Mouse (Mus musculus) cerebellum, adult 2 months (tissue): ENCODE results near the gene Dusp9.

ENCODE experiments used
- CTCF ChIP-seq: fragments of 200-500 bp; IDR thresholded peaks from 2 replicates; pipeline ENCODE4 v1.5.1; 2011; ENCODE audit warnings: low read depth, mild to moderate bottlenecking, control low read depth, low read length, moderate library complexity, borderline replicate concordance; ENCODE audit not compliant: insufficient read depth
- POLR2A ChIP-seq: fragments of 200-500 bp; IDR thresholded peaks from 2 replicates; pipeline ENCODE4 v1.6.1; 2011; ENCODE audit warnings: low read length, control low read depth, borderline replicate concordance; ENCODE audit not compliant: insufficient read depth

- TF ChIP-seq POLR2A: no peak
- no peak for TF ChIP-seq CTCF
These were observed 36.0 kb downstream of the Dusp9 start for GRCm38 (mm10) chrX:73675231-73675630.
